Mouse (Mus musculus) heart, adult 18-20 months (tissue): ENCODE data around the gene Eng. TPM values are rescaled to one million over a fixed set of nuclear protein-coding genes. Genes with fewer than 3 reads are reported as not detected.

ENCODE experiments used
- microRNA-seq, 2 experiments: library from miRNA; unstranded; fragments of <30 nt; microRNA quantifications; one replicate each; pipeline ENCODE4 v1.2.0; 2022
- total RNA-seq, 2 experiments: library from RNA; stranded (reverse); gene quantifications; 2 replicates each; pipeline ENCODE4 v1.2.3; 2021

Eng gene
- total RNA-seq, 2 experiments from 2014 or later, result 95.1 to 106 TPM

Small RNA genes lying within 50 kb of the gene (microRNA-seq; reads per million reads assigned to microRNA genes)
- 0 reads per million in 2 experiments for gene Gm47291
- 0 to 0.27 reads per million in 2 experiments for gene Mir1954
- gene Mir2861, result 0 reads per million in 2 experiments
- 0 reads per million in 2 experiments for gene Mir3960
- 0 to 0.76 reads per million in 2 experiments for gene Mir8093

Other genes starting within 250 kb of the Eng start
- gene Naif1, start 196.1 kb upstream of the Eng start, total RNA-seq, result 1 to 10 TPM; 3.0 to 3.1 TPM
- 10 to 100 TPM in 1 of 2 experiments, 1 to 10 TPM in 1; 8.4 to 11.5 TPM for gene Slc25a25, start 195.2 kb upstream of the Eng start, total RNA-seq
- gene Fam102a, start 111.3 kb upstream of the Eng start, total RNA-seq, result 1 to 10 TPM; 4.9 to 5.9 TPM
- gene Dpm2, start 75.7 kb upstream of the Eng start, total RNA-seq, result 10 to 100 TPM; 14.0 to 20.2 TPM
- gene Pip5kl1, start 71.8 kb upstream of the Eng start, total RNA-seq, result not detected
- not detected for gene 9430097D07Rik, start 70.9 kb upstream of the Eng start, total RNA-seq
- 10 to 100 TPM; 14.7 to 16.1 TPM for gene St6galnac4, start 59.5 kb upstream of the Eng start, total RNA-seq
- 100 to 1,000 TPM; 108 to 117 TPM for gene St6galnac6, start 46.9 kb upstream of the Eng start, total RNA-seq
- gene Ak1, start 24.8 kb upstream of the Eng start, total RNA-seq, result 100 to 1,000 TPM; 654 to 691 TPM
- gene Fpgs, start 57.5 kb downstream of the Eng start, total RNA-seq, result 1 to 10 TPM; 4.4 to 5.0 TPM
- gene Cdk9, start 66.5 kb downstream of the Eng start, total RNA-seq, result 10 to 100 TPM; 22.4 to 24.1 TPM
- 10 to 100 TPM; 23.1 to 30.8 TPM for gene Sh2d3c, start 74.5 kb downstream of the Eng start, total RNA-seq
- not detected for gene 6330409D20Rik, start 94.4 kb downstream of the Eng start, total RNA-seq
- gene Tor2a, start 110.6 kb downstream of the Eng start, total RNA-seq, result 1 to 10 TPM; 6.7 to 9.4 TPM
- under 1 TPM in 1 of 2 experiments, not detected in 1; 0.13 TPM for gene Ttc16, start 129.0 kb downstream of the Eng start, total RNA-seq
- 1 to 10 TPM; 5.1 to 5.5 TPM for gene Ptrh1, start 129.2 kb downstream of the Eng start, total RNA-seq
- gene Cfap157, start 137.8 kb downstream of the Eng start, total RNA-seq, result not detected
- gene Stxbp1, start 200.7 kb downstream of the Eng start, total RNA-seq, result 10 to 100 TPM; 12.2 to 13.0 TPM
- gene Fam129b, start 229.5 kb downstream of the Eng start, total RNA-seq, result 10 to 100 TPM; 20.4 to 25.0 TPM